Mouse (Mus musculus): ENCODE measurements around the gene Selenof.

Selenof gene

GRCm38 (mm10) chr3:144563916-144564315 lies 6.2 kb upstream of the Selenof start:
- DNase-seq (ENCODE audit: low spot score) = no peak

GRCm38 (mm10) chr3:144565212-144565611 lies 4.9 kb upstream of the Selenof start:
- DNase-seq (ENCODE audit: low spot score) = no peak

DNA sequence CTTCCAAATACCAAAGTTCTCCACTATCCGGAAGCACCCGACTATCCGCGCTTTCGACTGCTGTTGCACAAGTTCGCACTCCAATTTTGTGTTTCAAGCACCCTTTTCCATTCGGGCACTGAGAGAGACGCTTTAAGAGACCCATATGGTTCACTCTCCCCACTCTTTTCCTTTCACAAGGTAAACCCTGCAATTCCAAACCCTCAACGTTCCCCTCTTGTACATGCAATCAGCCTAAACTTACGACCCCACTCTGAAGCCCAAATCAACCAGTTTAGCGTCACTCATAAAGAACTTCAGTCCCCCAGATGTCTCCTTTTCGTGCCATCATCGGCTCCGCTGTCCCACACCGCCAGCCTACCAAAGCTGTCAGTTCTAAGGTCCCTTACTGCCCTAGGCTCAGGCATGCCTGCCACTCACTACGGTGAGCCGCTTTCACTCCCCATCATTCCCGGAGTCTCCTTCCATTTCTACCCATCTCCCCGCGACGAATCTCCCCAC lies 1.2 kb upstream of the Selenof start:
- DNase-seq (ENCODE audit: low spot score) = peak; percentile 65

GRCm38 (mm10) chr3:144569401-144569971 lies 618 bp upstream of the Selenof start:
- peak; percentile 56 for DNase-seq (ENCODE audit: low spot score)

- DNase-seq (ENCODE audit: low spot score) = peak; percentile 73
Measured at GRCm38 (mm10) chr3:144570816-144571487, 848 bp downstream of the Selenof start.

DNA sequence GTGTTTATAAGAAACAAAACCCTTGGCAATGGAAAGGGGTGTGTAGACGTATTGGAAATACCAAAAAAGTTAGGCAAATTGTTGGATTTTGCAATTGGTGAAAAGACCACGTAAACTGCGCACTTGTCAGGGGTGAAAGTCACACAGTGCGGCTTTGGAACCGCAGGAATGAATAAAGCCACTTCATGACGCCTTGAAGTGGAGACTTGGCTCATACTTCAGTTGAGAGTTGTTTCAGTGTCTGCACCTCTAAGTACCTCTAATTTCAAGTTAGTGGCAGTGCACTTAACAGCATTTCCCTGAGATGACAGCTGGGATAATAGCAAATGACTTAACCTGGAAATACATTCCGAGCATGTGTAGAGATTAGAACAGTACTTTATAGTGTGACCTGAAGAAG lies 4.2 kb downstream of the Selenof start:
- DNase-seq (ENCODE audit: low spot score) = no peak

DNA sequence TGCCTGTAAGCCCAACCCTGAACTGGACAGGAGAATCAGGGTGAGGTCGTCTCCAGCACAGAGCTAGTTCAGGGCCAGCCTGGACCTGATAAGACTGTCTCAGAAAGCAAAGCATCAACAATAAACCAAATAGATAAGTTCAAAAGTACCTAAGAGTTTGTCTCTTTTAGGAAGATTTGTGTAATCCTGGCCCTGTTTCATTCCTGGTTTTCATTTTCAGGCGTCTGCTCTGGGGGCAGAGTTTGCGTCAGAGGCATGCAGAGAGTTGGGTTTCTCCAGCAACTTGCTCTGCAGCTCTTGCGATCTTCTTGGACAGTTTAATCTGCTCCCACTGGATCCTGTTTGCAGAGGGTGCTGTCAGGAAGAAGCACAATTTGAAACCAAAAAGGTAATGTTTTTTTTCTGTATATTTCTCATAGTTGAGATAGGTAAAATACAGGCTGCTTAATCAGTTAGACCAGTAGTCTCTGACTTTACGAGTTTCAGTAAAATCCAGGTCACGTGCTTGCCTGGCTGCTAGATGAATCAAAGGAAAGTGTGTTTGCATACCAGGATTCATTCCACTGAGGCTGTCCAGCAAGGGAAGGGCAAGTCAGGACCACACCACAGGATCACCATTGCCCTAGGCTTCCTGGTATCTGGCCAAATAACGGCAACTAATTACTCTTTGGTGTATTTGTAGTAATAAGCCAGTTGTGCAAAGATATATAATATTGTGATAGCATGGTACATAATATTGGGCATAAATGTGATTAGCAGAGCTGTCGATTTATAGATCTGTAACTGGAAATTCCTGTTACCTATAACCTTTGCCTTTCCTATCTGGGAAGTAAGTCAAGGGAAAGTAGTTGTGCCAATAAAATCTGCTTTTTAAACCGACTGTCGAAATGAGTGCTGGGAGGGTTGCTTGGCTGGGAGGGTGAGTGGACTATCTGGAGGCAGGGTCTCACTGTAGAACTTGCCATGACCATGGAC lies 7.5 kb downstream of the Selenof start:
- DNase-seq (ENCODE audit: low spot score) = no peak

DNA sequence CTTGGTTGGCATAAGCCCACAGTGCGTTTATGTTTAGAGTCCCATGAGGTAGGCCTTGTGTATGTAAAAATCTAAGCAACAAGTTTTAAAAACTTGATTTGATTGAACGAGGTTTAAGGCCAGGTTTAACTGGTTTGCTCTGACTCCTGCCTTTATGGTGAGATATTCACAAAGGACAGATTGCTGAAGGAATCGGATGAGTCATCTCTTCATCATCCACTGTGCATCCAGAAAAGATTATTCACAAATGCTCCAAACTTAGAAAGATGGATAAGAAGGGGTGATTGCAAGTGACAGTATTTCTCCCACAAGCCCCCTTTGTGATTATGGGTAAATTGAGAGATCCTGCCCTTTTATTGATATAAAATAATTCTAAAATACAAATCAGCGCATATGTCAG lies 8.8 kb downstream of the Selenof start:
- no peak for DNase-seq (ENCODE audit: low spot score)

DNA sequence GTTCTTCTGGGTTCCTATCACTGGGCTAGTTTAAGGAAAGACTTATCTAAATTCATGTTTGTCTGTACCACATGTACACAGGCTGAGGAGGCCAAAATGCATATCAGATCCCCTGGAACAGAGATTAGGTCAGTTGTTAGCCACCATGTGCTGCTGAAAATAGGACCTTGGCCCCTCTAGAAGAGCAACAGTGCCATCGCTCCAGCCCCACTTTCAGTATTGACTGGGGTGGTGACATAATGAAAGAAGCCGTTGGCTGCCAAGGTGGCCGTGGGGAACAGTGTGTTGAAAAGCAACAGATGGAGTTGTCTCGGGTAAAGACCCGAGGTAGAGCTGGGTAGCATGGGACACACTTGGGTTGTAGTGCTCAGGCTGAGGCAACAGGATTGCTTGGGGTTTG lies 9.7 kb downstream of the Selenof start:
- DNase-seq (ENCODE audit: low spot score) = no peak

GRCm38 (mm10) chr3:144580281-144580680 lies 10.2 kb downstream of the Selenof start:
- DNase-seq (ENCODE audit: low spot score) = no peak

GRCm38 (mm10) chr3:144581842-144582241 lies 11.7 kb downstream of the Selenof start:
- DNase-seq (ENCODE audit: low spot score) = no peak

GRCm38 (mm10) chr3:144582306-144582705 lies 12.2 kb downstream of the Selenof start:
- no peak for DNase-seq (ENCODE audit: low spot score)

DNA sequence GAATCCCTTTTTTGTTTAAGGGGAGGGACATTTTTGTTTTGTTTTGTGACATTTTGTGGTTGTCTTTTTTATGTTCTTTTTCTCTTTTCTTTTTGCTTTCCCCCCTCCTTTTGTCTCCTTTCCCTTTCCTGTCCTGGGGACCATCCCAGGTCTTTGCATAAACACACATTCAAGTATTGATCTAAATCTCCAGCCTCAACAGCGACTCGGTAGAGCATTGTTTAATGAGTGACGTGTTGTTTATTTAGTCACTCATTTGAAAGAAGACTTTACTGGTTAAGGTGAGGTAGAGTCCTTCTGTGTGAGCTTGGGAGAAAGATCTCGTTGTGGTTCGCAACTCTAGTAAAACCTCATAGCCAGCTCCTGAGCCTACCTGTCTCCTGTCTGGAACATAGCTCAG lies 13.7 kb downstream of the Selenof start:
- no peak for DNase-seq (ENCODE audit: low spot score)

DNA sequence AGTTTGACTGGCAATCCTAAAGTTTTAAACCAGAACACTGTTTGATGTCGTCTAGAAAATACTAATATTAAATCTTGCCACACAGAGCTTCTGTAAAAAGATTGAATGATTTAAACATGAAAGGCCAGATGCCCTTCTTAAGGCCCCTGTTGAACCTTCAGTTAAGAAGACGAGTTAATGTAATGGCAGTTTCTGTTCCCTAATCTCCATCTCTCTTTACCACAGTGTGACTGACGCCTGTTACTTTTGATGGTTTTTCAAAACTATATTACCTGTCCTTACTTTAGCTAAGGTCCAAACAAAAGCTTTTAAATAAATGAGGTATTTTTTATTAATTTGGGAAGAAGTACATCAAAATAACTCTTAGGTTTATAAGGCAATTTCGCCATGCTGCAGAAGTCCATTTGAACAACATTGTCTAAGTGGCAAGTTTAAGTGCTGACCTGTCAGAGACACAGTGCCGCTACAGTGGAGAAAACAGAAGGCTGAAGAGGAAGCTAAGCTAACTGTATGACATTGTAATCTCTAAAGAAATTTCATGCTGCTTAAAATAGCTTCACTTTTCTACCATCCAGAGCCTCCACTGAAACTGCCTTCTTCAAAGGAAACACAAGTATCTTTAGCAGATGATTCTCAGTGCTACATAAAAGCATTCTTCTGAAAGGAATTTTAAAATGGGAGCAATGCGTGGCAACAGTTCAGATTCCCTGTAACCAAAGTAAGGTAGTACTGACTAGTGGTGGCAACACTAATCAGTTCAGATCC lies 14.9 kb downstream of the Selenof start:
- DNase-seq (ENCODE audit: low spot score) = no peak

GRCm38 (mm10) chr3:144586731-144587130 lies 16.6 kb downstream of the Selenof start:
- no peak for DNase-seq (ENCODE audit: low spot score)

- no peak for DNase-seq (ENCODE audit: low spot score)
Measured at GRCm38 (mm10) chr3:144589189-144589890, 19.2 kb downstream of the Selenof start.

DNA sequence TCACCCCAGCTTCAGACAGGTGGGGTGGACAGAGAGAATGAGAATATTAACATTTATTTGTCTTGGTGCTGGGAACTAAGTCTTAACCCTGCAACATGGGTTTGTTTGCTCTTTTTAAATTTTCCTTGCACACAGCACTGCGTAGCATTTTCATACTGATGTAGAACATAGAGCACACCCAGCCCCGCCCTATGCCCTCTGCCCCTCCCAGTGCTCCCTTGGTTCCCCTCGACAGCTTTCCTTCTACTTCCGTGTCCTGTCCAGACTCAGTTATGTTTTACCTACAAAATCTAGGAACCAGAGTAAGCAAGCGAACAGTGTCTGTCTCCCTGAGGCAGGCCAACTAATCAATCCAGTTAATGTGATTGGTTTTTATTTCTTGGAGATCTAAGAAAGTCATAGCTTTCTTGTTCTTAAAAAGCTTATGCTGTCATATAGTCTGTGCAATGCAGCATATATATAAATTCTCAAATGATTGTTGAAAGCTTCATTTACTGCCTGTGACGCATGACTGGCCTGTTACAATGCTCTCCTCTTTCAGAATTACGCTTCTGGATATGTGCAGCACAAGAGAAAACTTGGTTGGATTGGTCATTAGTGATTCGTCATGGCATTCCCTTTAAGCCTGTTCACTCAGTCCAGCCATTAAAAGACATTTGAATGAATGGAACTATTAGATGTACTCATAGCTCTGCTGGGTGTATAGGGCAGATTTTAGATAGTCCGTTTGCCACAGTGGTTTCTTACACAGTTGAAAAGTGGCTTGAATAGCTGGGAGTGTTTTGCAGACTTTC lies 23.1 kb downstream of the Selenof start:
- DNase-seq (ENCODE audit: low spot score) = no peak

GRCm38 (mm10) chr3:144597121-144597520 lies 27.0 kb downstream of the Selenof start:
- DNase-seq (ENCODE audit: low spot score) = no peak

DNA sequence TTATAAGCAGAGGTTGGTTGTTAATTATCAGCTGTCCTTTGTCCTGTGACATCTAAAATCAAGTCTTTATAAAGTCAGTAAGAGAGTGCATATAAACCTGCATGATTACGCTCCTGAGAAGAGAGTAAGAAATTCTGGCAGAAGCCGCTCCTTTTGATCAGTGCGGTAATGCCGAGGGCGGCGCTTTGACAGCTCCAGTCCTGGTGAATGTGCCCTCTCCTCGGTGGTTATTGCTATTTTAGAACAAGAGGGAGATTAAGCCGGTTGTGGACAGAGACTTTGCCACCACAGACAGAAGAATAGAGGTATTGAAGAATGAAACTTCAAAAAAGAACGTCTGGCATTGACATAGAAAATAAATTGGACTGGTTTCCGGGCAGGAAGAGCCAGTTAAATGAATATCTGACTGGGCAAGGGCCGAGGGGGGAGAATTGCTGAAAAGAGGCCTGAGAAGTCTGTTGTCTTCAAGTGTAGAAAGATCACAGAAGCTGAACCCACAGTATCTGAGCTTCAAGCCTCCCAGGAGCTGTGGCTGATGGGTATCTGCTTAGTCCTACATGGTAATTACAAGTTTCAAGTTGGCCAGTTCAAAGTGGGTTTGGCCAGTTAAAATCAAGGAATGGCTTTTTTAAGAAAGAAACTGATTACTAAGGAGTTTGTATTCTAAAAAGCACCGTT lies 27.8 kb downstream of the Selenof start:
- DNase-seq (ENCODE audit: low spot score) = no peak

GRCm38 (mm10) chr3:144602413-144602812 lies 32.3 kb downstream of the Selenof start:
- DNase-seq (ENCODE audit: low spot score) = no peak
